Mouse (Mus musculus) adrenal gland, postnatal 4 days (tissue): Measurements from ENCODE around the gene Psmb5. TPM values are rescaled to one million over a fixed set of nuclear protein-coding genes. Genes with fewer than 3 reads are reported as not detected.

Experiments used
- DNase-seq, 2 experiments: peaks; one replicate each; pipeline ENCODE4 v3.0.0; 2021 to 2022; ENCODE audit warnings: low spot score in 2 of 2, mixed read lengths in 2 of 2
- total RNA-seq, 2 experiments: library from RNA; stranded (reverse); gene quantifications; 2 replicates each; pipeline ENCODE4 v1.2.3; 2021

Gene Psmb5
- total RNA-seq, 2 experiments from 2014 or later = 219 to 220 TPM

GRCm38 (mm10) chr14:54594631-54595414, 23.0 kb downstream of the Psmb5 start:
- DNase-seq = no peak

- DNase-seq = no peak
These were observed 23.8 kb downstream of the Psmb5 start for GRCm38 (mm10) chr14:54594055-54594454.

- DNase-seq = no peak
These were observed 25.4 kb downstream of the Psmb5 start for GRCm38 (mm10) chr14:54592319-54592934.

- DNase-seq = no peak
These were observed 26.8 kb downstream of the Psmb5 start for GRCm38 (mm10) chr14:54591056-54591455.

GRCm38 (mm10) chr14:54583681-54584338, 34.0 kb downstream of the Psmb5 start:
- DNase-seq = no peak

GRCm38 (mm10) chr14:54582536-54582935, 35.3 kb downstream of the Psmb5 start:
- no peak for DNase-seq

GRCm38 (mm10) chr14:54579638-54580037, 38.2 kb downstream of the Psmb5 start:
- no peak for DNase-seq

GRCm38 (mm10) chr14:54578063-54578462, 39.8 kb downstream of the Psmb5 start:
- DNase-seq = no peak

GRCm38 (mm10) chr14:54577089-54577982, 40.5 kb downstream of the Psmb5 start, which contains the start of gene Ajuba:
Gene Ajuba (minus strand): TSS chr14:54577558.
- DNase-seq = peak; percentile 60 to 81

GRCm38 (mm10) chr14:54576241-54577088, 41.4 kb downstream of the Psmb5 start:
- no peak for DNase-seq

GRCm38 (mm10) chr14:54575631-54576030, 42.2 kb downstream of the Psmb5 start:
- DNase-seq = peak in 1 of 2 experiments; percentile 36

- no peak for DNase-seq
These were observed 42.8 kb downstream of the Psmb5 start for GRCm38 (mm10) chr14:54575031-54575430.

GRCm38 (mm10) chr14:54574253-54574652, 43.6 kb downstream of the Psmb5 start:
- DNase-seq = no peak

- DNase-seq = no peak
These were observed 44.8 kb downstream of the Psmb5 start for GRCm38 (mm10) chr14:54572790-54573736.

GRCm38 (mm10) chr14:54572122-54572521, 45.7 kb downstream of the Psmb5 start:
- no peak for DNase-seq

GRCm38 (mm10) chr14:54569451-54570392, 48.1 kb downstream of the Psmb5 start:
- DNase-seq = no peak

GRCm38 (mm10) chr14:54568694-54569414, 49.0 kb downstream of the Psmb5 start:
- DNase-seq = peak in 1 of 2 experiments; percentile 51
